Mouse (Mus musculus) T-helper 1 cell (primary cell): ENCODE measurements around the gene Klk11.

Source experiments
- in situ Hi-C: fragments of 300-600 bp; cut with MboI, MseI; formaldehyde crosslinking; loops from one replicate; pipeline ENCODE4 v1.15.1; 2025; ENCODE audit warnings: high pct_unique_total_duplicates

Klk11 gene

DNA sequence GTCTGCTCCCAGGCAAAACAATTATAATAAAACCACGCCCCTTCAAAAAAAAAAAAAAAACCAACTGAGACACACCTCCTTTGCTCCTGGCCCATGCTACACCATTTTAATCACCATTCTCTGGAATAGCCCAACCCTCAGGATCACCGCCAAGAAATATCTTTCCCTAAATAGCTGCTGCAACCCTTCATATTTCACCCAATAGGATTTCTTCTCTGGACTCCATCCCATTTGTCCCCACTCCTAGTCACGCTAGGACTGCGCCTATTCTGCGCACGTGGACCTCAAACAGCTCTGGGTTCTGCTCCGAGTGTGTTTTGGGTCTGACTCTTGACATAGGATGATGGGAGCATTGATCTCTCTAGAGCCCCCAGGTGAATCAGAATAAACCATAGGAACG lies 22.0 kb downstream of the Klk11 start:
- in situ Hi-C loops = loop anchor here (5.0 kb wide), 1 partner anchor 124 kb away; the partner anchor contains the start of gene Ctu1

DNA sequence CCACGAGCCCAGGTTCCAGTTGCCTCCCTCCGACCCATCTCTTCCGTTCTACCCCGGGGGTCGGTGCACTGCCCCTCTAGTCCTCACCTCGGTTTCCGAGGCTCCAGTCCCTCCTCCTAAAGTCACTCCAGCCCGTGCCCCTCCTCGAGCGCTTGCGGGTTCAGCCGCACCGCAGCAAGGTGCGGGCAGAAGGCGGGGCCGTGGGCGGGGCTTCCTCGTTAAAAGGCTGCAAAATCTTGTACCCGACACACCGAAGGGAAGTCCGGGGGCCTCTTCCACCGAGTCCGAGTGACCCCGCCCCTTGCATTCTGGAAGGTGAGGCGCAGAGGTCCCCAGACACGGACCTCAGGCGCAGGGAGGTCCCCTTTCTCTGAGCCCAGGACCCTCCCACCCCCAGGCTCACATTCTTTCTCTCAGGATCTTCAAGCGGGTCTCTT lies 22.9 kb downstream of the Klk11 start, which contains the start of gene Klk8:
Gene Klk8 (plus strand): TSS at position 245 of the 437 bp plus-strand sequence.
- in situ Hi-C loops = loop anchor here (5.0 kb wide), 1 partner anchor 125 kb away; the partner anchor contains the start of gene Ctu1

DNA sequence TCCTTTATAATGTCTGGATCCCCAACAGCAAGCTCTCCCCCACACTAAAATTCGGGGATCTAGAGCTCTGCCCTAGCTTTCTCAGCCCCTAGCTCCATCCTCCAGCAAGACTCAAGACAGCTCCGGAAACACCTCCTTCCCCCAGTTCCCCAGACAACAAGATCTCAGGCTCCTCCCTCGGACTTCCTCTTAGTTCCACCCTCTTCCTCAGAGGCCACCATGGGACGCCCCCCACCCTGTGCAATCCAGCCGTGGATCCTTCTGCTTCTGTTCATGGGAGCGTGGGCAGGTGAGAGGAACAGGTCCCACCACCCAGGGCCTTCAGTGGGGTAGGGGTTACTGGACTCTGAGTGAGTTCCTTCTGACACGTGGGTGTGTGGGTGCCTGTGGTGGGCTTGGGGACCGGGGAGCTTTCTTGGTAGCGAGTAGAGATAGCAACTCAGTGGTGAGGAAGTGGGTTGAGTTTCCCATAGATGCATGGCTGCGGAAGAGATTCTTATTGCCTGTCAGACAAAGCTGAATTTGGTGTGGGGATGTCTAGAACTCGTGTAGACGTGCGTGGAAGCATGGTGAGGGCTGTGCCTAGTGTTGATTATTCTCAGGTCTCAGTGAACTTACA lies 23.5 kb downstream of the Klk11 start:
- in situ Hi-C loops = loop anchor here (5.0 kb wide), 1 partner anchor 126 kb away; the partner anchor contains the start of gene Ctu1

DNA sequence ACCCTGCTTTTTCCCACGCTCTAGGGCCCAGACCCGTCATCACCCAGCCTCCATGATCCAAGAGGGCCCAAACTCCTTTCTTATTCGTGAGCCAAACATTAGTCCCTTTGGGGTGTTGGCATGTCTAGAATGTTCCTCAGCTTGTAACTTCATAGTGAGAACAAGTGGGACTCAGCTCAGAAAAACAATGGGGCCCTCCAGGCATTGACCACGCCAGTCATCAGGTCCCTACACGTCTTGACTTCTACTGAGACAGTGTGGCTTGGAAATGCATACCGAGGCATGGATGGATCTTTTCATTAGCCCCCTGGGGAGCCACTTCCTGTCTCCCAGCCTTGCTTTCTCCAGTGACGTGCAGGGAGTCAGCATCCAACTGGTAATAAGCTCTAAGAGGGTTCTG lies 25.5 kb downstream of the Klk11 start:
- in situ Hi-C loops = loop anchor here (5.0 kb wide), 1 partner anchor 128 kb away; the partner anchor contains the start of gene Ctu1

DNA sequence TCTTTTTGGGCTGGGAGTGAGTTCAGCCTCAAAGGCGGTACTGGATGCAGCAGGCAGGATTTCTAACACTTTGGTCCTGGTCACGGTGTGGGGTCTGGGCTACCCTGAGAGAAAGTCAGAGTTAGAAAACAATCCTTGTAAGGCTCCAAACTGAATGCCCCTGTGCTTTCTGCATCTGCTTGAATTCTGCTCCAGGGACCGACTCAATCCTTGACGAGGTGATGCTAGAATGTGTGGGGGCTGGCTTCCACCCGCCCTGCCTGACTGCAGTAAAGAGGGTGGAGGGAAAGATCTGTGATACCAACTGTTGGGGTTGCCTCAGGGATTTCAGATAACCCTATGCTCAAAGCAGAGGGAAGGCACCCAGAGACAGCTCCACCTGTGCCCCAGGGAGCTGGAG lies 36.6 kb downstream of the Klk11 start, which contains the start of gene Klk7:
Gene Klk7 (plus strand): TSS at position 301 of the 400 bp plus-strand sequence.
- in situ Hi-C loops = no loop called here

DNA sequence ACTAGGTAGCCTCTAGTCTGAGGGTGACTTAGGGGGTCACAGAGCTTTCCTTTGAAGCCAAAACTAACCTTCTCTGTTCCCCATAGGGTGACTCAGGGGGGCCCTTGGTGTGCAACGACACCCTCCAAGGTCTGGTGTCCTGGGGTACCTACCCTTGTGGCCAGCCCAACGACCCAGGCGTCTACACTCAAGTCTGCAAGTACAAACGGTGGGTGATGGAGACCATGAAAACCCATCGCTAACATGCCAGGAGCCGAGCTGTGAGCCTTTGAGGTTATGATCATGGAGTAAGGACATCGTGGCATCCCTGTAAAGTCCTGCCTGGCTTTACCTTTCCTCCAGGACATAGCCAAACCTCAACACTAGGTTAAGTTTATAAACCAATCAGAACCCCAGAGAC lies 40.8 kb downstream of the Klk11 start:
- in situ Hi-C loops = no loop called here

DNA sequence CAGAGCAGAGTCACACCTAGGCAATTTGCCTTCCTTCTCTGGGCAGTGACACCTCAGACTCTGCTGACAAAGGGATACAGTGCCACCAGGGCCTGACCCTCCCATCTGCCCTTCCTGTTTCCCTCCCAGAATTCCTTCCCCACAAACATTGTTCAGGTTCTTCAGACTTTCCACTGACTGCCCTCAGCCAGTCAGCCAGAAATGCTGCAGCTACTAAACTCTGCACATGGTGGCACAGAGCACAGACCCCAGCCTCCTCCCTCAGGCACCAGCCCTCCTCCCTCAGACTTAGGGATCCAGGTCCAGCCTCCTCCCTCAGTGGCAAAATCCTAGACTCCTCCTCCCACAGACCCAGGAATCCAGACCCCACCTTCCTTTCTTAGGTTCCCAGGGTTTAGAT lies 42.3 kb downstream of the Klk11 start:
- in situ Hi-C loops = no loop called here

DNA sequence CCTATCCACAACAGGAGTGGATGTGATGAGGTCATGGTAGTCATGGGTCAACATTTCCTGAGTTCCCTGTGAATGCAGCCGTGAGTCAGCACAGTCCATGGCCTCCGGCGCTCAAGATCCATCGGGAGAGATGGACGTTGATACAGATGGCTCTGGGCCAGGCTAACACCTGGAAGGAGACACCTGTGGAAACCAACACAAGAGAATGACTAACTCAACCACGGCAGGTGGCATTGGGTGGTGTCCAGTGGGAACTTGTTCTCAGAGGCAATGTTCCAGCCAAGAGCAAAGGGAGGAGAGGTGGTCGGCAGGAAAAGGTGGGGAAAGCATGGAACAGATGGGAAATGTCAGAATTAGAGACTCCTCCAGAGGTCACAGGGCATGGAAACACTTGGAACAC lies 47.2 kb downstream of the Klk11 start:
- in situ Hi-C loops = no loop called here

DNA sequence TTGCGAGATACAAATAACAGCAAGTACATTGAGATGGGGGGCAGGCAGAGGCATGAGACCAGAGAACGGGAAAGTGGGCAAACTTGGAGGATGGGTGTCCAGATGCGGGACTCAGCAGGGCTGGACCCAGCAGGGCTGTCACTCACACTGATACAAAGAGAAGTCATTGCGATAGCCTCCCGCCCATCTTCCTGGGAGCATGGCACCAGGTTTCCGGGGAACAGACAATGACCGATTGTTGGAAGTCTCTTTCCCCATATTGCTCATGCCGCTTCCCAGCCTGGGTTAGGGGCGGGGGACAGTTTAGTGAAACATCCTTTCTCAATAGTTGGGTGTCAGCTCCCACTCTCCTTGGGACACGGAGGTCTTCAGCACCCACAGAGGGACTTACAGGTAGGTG lies 49.8 kb downstream of the Klk11 start, which contains the start of gene Klk6:
Gene Klk6 (plus strand): TSS at position 301 of the 400 bp plus-strand sequence.
- in situ Hi-C loops = no loop called here

DNA sequence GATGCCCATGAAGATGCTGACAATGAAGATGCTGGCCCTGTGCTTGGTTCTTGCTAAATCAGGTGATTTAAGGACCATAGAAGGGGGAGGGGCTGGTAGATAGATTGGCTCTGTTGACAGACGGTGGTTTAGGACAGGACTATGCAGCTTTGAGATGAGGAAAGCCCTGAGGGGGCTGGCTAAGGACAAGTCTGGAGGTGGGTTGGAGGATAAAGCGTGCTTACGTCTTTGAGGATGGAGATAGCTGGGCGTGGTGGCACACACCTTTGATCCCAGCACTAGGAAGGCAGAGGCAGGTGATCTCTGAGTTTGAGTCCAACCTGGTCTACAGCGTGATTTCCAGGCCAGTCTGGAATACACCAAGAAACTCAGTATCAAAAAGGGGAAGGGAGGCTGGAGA lies 51.7 kb downstream of the Klk11 start:
- in situ Hi-C loops = no loop called here

DNA sequence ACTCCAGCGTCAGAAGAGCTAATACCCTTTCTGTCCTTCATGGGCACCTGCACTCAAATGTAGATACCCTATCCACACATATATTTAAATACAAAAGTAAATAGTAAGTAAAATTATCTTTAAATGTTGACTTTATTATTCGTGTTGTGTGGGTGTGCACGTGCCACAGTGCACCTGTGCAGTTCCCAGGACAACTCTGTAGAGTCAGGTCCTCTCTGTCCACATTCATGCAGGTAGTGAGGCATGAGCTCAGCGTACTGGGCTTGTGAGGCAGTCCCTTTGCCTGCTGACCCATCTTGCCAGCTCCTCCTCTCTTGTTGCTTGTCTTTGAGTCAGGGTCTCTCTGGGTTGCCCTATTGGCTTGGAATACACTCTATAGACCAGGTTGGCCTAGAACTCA lies 53.3 kb downstream of the Klk11 start:
- in situ Hi-C loops = no loop called here
